Mouse (Mus musculus): ENCODE measurements at regions not wholly inside any gene's neighbourhood (a gene's known extent, or its start where the extent isn't known, plus 50 kb on each side); places are given as distances from the start of the nearest gene placed in this dataset.

- no peak for TF ChIP-seq EP300 (IDR thresholded peaks at IDR 0.05; ENCODE audit: low read length)
- TF ChIP-seq USF2 (conservative IDR thresholded peaks at IDR 0.05; ENCODE audit: low read depth, low read length) = no peak
- TF ChIP-seq UBTF (IDR thresholded peaks at IDR 0.05; ENCODE audit: low read depth, low read length) = no peak
- TF ChIP-seq POLR2A (IDR thresholded peaks at IDR 0.05; ENCODE audit: low read depth, low read length) = no peak
- no peak for TF ChIP-seq CTCF (conservative IDR thresholded peaks at IDR 0.05 in 1 of 2, IDR thresholded peaks at IDR 0.05 in 1 of 2; ENCODE audit: low read depth in 2 of 2, low read length in 2 of 2)
Observed at GRCm38 (mm10) chr17:45339226-45339625, 94.3 kb downstream of the Cdc5l start.
